Mouse (Mus musculus) C2C12 (cell line): ENCODE measurements around the gene Pou2f3. TPM values are rescaled to one million over a fixed set of nuclear protein-coding genes. Genes with fewer than 3 reads are reported as not detected.

Experiments
- H3K27me3 ChIP-seq: one replicate; pipeline ENCODE4 v1.6.1; 2011; ENCODE audit not compliant: control insufficient read depth, insufficient read depth, insufficient read length
- H3K36me3 ChIP-seq: one replicate; pipeline ENCODE4 v1.6.1; 2011; ENCODE audit not compliant: control insufficient read depth, insufficient read depth
- H3K4me3 ChIP-seq: one replicate; pipeline ENCODE4 v1.5.1; 2011; ENCODE audit warnings: mild to moderate bottlenecking, control low read depth; ENCODE audit not compliant: poor library complexity, insufficient read depth, severe bottlenecking
- H3K79me2 ChIP-seq: one replicate; pipeline ENCODE4 v1.6.1; 2011; ENCODE audit not compliant: control insufficient read depth, insufficient read depth
- H3K79me3 ChIP-seq: one replicate; pipeline ENCODE4 v1.6.1; 2011; ENCODE audit warnings: low read depth, control low read depth
- H3ac ChIP-seq: one replicate; pipeline ENCODE3; 2011; ENCODE audit warnings: low read depth; ENCODE audit not compliant: control insufficient read depth, insufficient read length
- CEBPB ChIP-seq: IDR thresholded peaks from one replicate; pipeline ENCODE4 v1.6.1; 2011; ENCODE audit warnings: low read depth, mild to moderate bottlenecking, control low read depth, moderate library complexity
- CTCF ChIP-seq: IDR thresholded peaks from one replicate; pipeline ENCODE4 v1.5.1; 2011; ENCODE audit not compliant: control insufficient read depth, insufficient read depth, insufficient read length
- FOSL1 ChIP-seq: IDR thresholded peaks from one replicate; pipeline ENCODE4 v1.8.0; 2011; ENCODE audit warnings: mild to moderate bottlenecking, low read length; ENCODE audit not compliant: poor library complexity, insufficient read depth, severe bottlenecking
- MAX ChIP-seq: IDR thresholded peaks from one replicate; pipeline ENCODE4 v1.6.1; 2011; ENCODE audit warnings: mild to moderate bottlenecking, control low read depth
- MYOD1 ChIP-seq: IDR thresholded peaks from one replicate; pipeline ENCODE4 v1.6.1; 2011; ENCODE audit warnings: low read depth; ENCODE audit not compliant: control insufficient read depth, insufficient read length
- MYOG ChIP-seq: IDR thresholded peaks from one replicate; pipeline ENCODE4 v1.6.1; 2011; ENCODE audit not compliant: control insufficient read depth, insufficient read length; ENCODE audit errors: extremely low read depth
- USF1 ChIP-seq: IDR thresholded peaks from one replicate; pipeline ENCODE4 v1.6.1; 2011; ENCODE audit warnings: low read depth, mild to moderate bottlenecking, control low read depth, moderate library complexity
- polyA plus RNA-seq: library from polyadenylated mRNA; unstranded; fragments of >200 nt; fragmentation: generic; extraction: Trizol; gene quantifications from one replicate; pipeline ENCODE4 v1.2.1, GENCODE M21; 2012; ENCODE audit warnings: missing spikeins

Pou2f3 gene
- polyA plus RNA-seq, 1 experiment, result not detected

- Histone ChIP-seq H3K79me2 (peaks cover 30% of the 10 kb centered on the region), H3K4me3 (no peak overlapping the region), H3K79me3 (peaks cover 27% of the 10 kb centered on the region), H3K27me3 (no peaks in the 10 kb centered on the region), H3ac (no peak overlapping the region), H3K36me3 (no peaks in the 10 kb centered on the region)
- TF ChIP-seq MYOD1, result no peak
- TF ChIP-seq CEBPB, result no peak
- no peak for TF ChIP-seq FOSL1
Observed at GRCm38 (mm10) chr9:43107555-43107954, 102.6 kb downstream of the Pou2f3 start.

GRCm38 (mm10) chr9:43107187-43107517 lies 103.0 kb downstream of the Pou2f3 start, which contains the start of gene Arhgef12:
TSS of gene Arhgef12 (minus strand) at chr9:43107239.
- TF ChIP-seq FOSL1 (no peak), MAX (no peak), CTCF (peak; percentile 42), MYOD1 (no peak), MYOG (no peak)
- H3K27me3 ChIP-seq, result no peaks in the 10 kb centered on the region
- peak within 1 kb of the TSS; percentile 72 for H3ac ChIP-seq
- no peaks in the 10 kb centered on the region for H3K36me3 ChIP-seq
- peaks cover 31% of the 10 kb centered on the region for H3K79me3 ChIP-seq
- H3K4me3 ChIP-seq, result peak within 1 kb of the TSS; percentile 55
- H3K79me2 ChIP-seq, result peaks cover 34% of the 10 kb centered on the region

GRCm38 (mm10) chr9:43106426-43107186 lies 103.6 kb downstream of the Pou2f3 start:
- Histone ChIP-seq H3K36me3 (no peaks in the 10 kb centered on the region), H3K79me2 (peaks cover 40% of the 10 kb centered on the region), H3K4me3 (peak overlapping the region; percentile 55), H3ac (peak overlapping the region; percentile 46), H3K27me3 (no peaks in the 10 kb centered on the region), H3K79me3 (peaks cover 36% of the 10 kb centered on the region)
- no peak for TF ChIP-seq MYOG
- no peak for TF ChIP-seq FOSL1
- TF ChIP-seq MYOD1, result no peak
- TF ChIP-seq CTCF, result no peak
- TF ChIP-seq MAX, result no peak
- no peak for TF ChIP-seq CEBPB
- TF ChIP-seq USF1, result no peak

GRCm38 (mm10) chr9:43105664-43106361 lies 104.4 kb downstream of the Pou2f3 start:
- no peak for TF ChIP-seq USF1
- peak; percentile 9 for TF ChIP-seq MAX
- Histone ChIP-seq H3K27me3 (no peaks in the 10 kb centered on the region), H3K79me3 (peaks cover 43% of the 10 kb centered on the region), H3K36me3 (no peaks in the 10 kb centered on the region), H3ac (peak overlapping the region; percentile 95), H3K79me2 (peaks cover 48% of the 10 kb centered on the region), H3K4me3 (peak overlapping the region; percentile 55)

- no peak for TF ChIP-seq USF1
- TF ChIP-seq CEBPB, result no peak
- TF ChIP-seq MAX, result no peak
- no peak for TF ChIP-seq CTCF
- Histone ChIP-seq H3K36me3 (no peaks in the 10 kb centered on the region), H3K79me3 (peaks cover 50% of the 10 kb centered on the region), H3K27me3 (no peaks in the 10 kb centered on the region), H3K79me2 (peaks cover 55% of the 10 kb centered on the region), H3ac (peak overlapping the region; percentile 95), H3K4me3 (peak overlapping the region; percentile 55)
Observed at GRCm38 (mm10) chr9:43104873-43105663, 105.1 kb downstream of the Pou2f3 start.

- H3K79me3 ChIP-seq, result peaks cover 55% of the 10 kb centered on the region
- peaks cover 61% of the 10 kb centered on the region for H3K79me2 ChIP-seq
- peak overlapping the region; percentile 55 for H3K4me3 ChIP-seq
- H3ac ChIP-seq, result peak overlapping the region; percentile 61
- H3K36me3 ChIP-seq, result no peaks in the 10 kb centered on the region
- H3K27me3 ChIP-seq, result no peaks in the 10 kb centered on the region
- TF ChIP-seq CEBPB, result no peak
- TF ChIP-seq MAX, result no peak
Observed at GRCm38 (mm10) chr9:43104526-43104872, 105.7 kb downstream of the Pou2f3 start.
